8 mouse cellular contexts compared by ENCODE assay signal in genomic region chr6:112717168-112717567, GRCm38 (mm10). TPM values are rescaled to one million over a fixed set of nuclear protein-coding genes. Genes with fewer than 3 reads are reported as not detected.
DNase-seq lines count a peak whose midpoint lies in the region; ATAC-seq and TF ChIP-seq lines count a peak whose summit lies in the region.

No protein-coding gene starts in this region.

- H3K36me3 ChIP-seq in kidney, adult 2 months (ENCODE audit: control insufficient read depth, insufficient read depth, low read length) = no peaks in the 10 kb centered on the region
- H3K36me3 ChIP-seq in E14TG2a.4 (ENCODE audit: insufficient read depth, low read length) = no peaks in the 10 kb centered on the region

- ATAC-seq in monocyte, adult 5-6 weeks (replicated peaks; ENCODE audit: insufficient number of reproducible peaks, low FRiP score, low TSS enrichment, poor library complexity, severe bottlenecking) = no peak
- no peak for ATAC-seq in inflammation-experienced regulatory T-cells, adult 6 months

- no peaks in the 10 kb centered on the region for H3K4me1 ChIP-seq in kidney, adult 2 months (ENCODE audit: control insufficient read depth, insufficient read depth, low read length)
- H3K4me1 ChIP-seq in E14TG2a.4 (replicated peaks; ENCODE audit: low read depth, low read length) = no peaks in the 10 kb centered on the region
- no peaks in the 10 kb centered on the region for H3K4me1 ChIP-seq in olfactory bulb, adult 2 months (ENCODE audit: control insufficient read depth, insufficient read depth, low read length)

- peak; percentile 57 for TF ChIP-seq CTCF in kidney, adult 2 months (conservative IDR thresholded peaks at IDR 0.05; ENCODE audit: insufficient read depth, insufficient read length, low read depth, low read length)
- TF ChIP-seq CTCF in E14TG2a.4 (conservative IDR thresholded peaks at IDR 0.05; ENCODE audit: low read length) = peak; percentile 17
- 0 out of 2 replicates have a peak, but pooled peaks have one; percentile 35 for TF ChIP-seq CTCF in olfactory bulb, adult 2 months (IDR thresholded peaks at IDR 0.05; ENCODE audit: insufficient read depth, low read depth, low read length)

- DNase-seq in kidney, adult 2 months = peak; percentile 35
- DNase-seq in kidney, adult 11 months = no peak
- DNase-seq in cerebellum, adult 11-12 months = peak; percentile 50
- peak; percentile 34 for DNase-seq in kidney, adult 9 months

- no peak for TF ChIP-seq POLR2A in kidney, adult 2 months (IDR thresholded peaks at IDR 0.05; ENCODE audit: low read depth, low read length)
- TF ChIP-seq POLR2A in olfactory bulb, adult 2 months (IDR thresholded peaks at IDR 0.05; ENCODE audit: insufficient read depth, low read depth, low read length) = no peak

- WGBS in kidney, adult 2 months = 50% methylated on average over 5 of the region's 5 CpGs
- WGBS in olfactory bulb, adult 2 months = 45% methylated on average over 5 of the region's 5 CpGs

- H3K27ac ChIP-seq in kidney, adult 2 months (ENCODE audit: insufficient read depth, low read depth, low read length) = no peak overlapping the region
- H3K27ac ChIP-seq in olfactory bulb, adult 2 months (ENCODE audit: insufficient read depth, low read depth, low read length) = no peak overlapping the region

- no peak overlapping the region for H3K4me3 ChIP-seq in kidney, adult 2 months (ENCODE audit: insufficient read depth, low read depth, low read length)
- H3K4me3 ChIP-seq in E14TG2a.4 (replicated peaks; ENCODE audit: low read length) = no peak overlapping the region
- no peak overlapping the region for H3K4me3 ChIP-seq in olfactory bulb, adult 2 months (ENCODE audit: insufficient read depth, low read depth, low read length)

- H3K9me3 ChIP-seq in E14TG2a.4 (ENCODE audit: low read length) = peaks cover 57% of the 10 kb centered on the region

- no peaks in the 10 kb centered on the region for H3K27me3 ChIP-seq in kidney, adult 2 months (replicated peaks; ENCODE audit: control insufficient read depth, insufficient read depth, low read length)
- peaks cover 6% of the 10 kb centered on the region; the same call in 1 of the 2 replicates for H3K27me3 ChIP-seq in E14TG2a.4 (ENCODE audit: insufficient read depth, low read length)

RNA-seq across cellular contexts. Expression of gene Rad18, which starts 20.7 kb away (rescaled TPM):
- polyA plus RNA-seq in kidney, adult 2 months (2012; rRNA removed) = 0.61 and 0.86 TPM in 2 replicates
- polyA plus RNA-seq in olfactory bulb, adult 2 months (2012; ENCODE audit: insufficient read depth, insufficient read length, low replicate concordance, missing spikeins) = not detected in 2 replicates
- total RNA-seq in monocyte, adult 5-6 weeks (2017) = 7.1 to 12.6 TPM (median 7.1 TPM) in 3 replicates
- polyA plus RNA-seq in inflammation-experienced regulatory T-cells, adult 6 months (2017; shearing (Covaris generic)) = 10 to 100 TPM; 41.6 to 55.6 (median 43.0) TPM

Comparison
In these comparisons a context has a peak if more than half of its experiments do, and no peak if none do; other contexts are left out.
1. RNA of gene Rad18, which starts 20.7 kb away (polyA plus RNA-seq): 41.6 to 55.6 TPM in inflammation-experienced regulatory T-cells, adult 6 months; 0.61 to 0.86 TPM in kidney, adult 2 months and not detected in olfactory bulb, adult 2 months; every median in the first group is over 10 times any median in the second.
2. Peak in every context shown above with its lines, with median percentiles within 50 percentile points of each other: CTCF ChIP-seq.